Mouse (Mus musculus) E14TG2a.4 (cell line): Measurements from ENCODE around the gene Cmtr1.

Experiments used
- CTCF ChIP-seq: conservative IDR thresholded peaks from 2 replicates; pipeline ENCODE4 v1.5.1; 2014; ENCODE audit warnings: low read length
- NANOG ChIP-seq: IDR thresholded peaks from 2 replicates; pipeline ENCODE4 v1.6.1; 2014; ENCODE audit warnings: borderline replicate concordance, low read length, mixed read lengths
- POU5F1 ChIP-seq: IDR thresholded peaks from 2 replicates; pipeline ENCODE4 v1.6.1; 2014; ENCODE audit warnings: low read length, borderline replicate concordance

DNA sequence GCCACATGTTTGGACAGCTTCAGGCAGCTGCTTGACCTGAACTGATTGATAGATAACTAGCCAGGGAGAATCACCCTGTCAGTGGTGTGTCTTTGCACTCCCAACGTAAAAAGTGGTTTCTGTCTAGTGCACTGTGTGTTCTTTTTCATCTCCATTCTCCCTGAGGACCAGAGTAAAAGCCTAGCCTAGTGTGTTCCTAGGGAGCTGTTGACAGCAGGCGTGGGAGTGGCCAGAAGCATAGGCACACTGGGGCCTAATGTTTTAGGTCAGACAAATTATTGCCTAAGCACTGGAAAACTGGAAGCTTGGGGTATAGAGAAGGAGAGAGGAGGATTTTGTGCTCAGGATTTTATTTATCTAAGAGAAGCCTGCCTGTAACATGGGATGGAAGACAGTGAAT lies 22.7 kb downstream of the Cmtr1 start:
- TF ChIP-seq CTCF: no peak
- no peak for TF ChIP-seq POU5F1
- no peak for TF ChIP-seq NANOG
